Mouse (Mus musculus) C2C12 (cell line): ENCODE data around the gene Tex33. TPM values are rescaled to one million over a fixed set of nuclear protein-coding genes. Genes with fewer than 3 reads are reported as not detected.

Experiments
- H3K27me3 ChIP-seq: one replicate; pipeline ENCODE4 v1.6.1; 2011; ENCODE audit not compliant: control insufficient read depth, insufficient read depth, insufficient read length
- H3K36me3 ChIP-seq: one replicate; pipeline ENCODE4 v1.6.1; 2011; ENCODE audit not compliant: control insufficient read depth, insufficient read depth
- H3K4me3 ChIP-seq: one replicate; pipeline ENCODE4 v1.5.1; 2011; ENCODE audit warnings: mild to moderate bottlenecking, control low read depth; ENCODE audit not compliant: poor library complexity, insufficient read depth, severe bottlenecking
- H3K79me2 ChIP-seq: one replicate; pipeline ENCODE4 v1.6.1; 2011; ENCODE audit not compliant: control insufficient read depth, insufficient read depth
- H3K79me3 ChIP-seq: one replicate; pipeline ENCODE4 v1.6.1; 2011; ENCODE audit warnings: low read depth, control low read depth
- H3ac ChIP-seq: one replicate; pipeline ENCODE3; 2011; ENCODE audit warnings: low read depth; ENCODE audit not compliant: control insufficient read depth, insufficient read length
- CEBPB ChIP-seq: IDR thresholded peaks from one replicate; pipeline ENCODE4 v1.6.1; 2011; ENCODE audit warnings: low read depth, mild to moderate bottlenecking, control low read depth, moderate library complexity
- CTCF ChIP-seq: IDR thresholded peaks from one replicate; pipeline ENCODE4 v1.5.1; 2011; ENCODE audit not compliant: control insufficient read depth, insufficient read depth, insufficient read length
- FOSL1 ChIP-seq: IDR thresholded peaks from one replicate; pipeline ENCODE4 v1.8.0; 2011; ENCODE audit warnings: mild to moderate bottlenecking, low read length; ENCODE audit not compliant: poor library complexity, insufficient read depth, severe bottlenecking
- MAX ChIP-seq: IDR thresholded peaks from one replicate; pipeline ENCODE4 v1.6.1; 2011; ENCODE audit warnings: mild to moderate bottlenecking, control low read depth
- MYOD1 ChIP-seq: IDR thresholded peaks from one replicate; pipeline ENCODE4 v1.6.1; 2011; ENCODE audit warnings: low read depth; ENCODE audit not compliant: control insufficient read depth, insufficient read length
- MYOG ChIP-seq: IDR thresholded peaks from one replicate; pipeline ENCODE4 v1.6.1; 2011; ENCODE audit not compliant: control insufficient read depth, insufficient read length; ENCODE audit errors: extremely low read depth
- USF1 ChIP-seq: IDR thresholded peaks from one replicate; pipeline ENCODE4 v1.6.1; 2011; ENCODE audit warnings: low read depth, mild to moderate bottlenecking, control low read depth, moderate library complexity
- polyA plus RNA-seq: library from polyadenylated mRNA; unstranded; fragments of >200 nt; fragmentation: generic; extraction: Trizol; gene quantifications from one replicate; pipeline ENCODE4 v1.2.1, GENCODE M21; 2012; ENCODE audit warnings: missing spikeins

Tex33 gene
- polyA plus RNA-seq, 1 experiment = not detected

DNA sequence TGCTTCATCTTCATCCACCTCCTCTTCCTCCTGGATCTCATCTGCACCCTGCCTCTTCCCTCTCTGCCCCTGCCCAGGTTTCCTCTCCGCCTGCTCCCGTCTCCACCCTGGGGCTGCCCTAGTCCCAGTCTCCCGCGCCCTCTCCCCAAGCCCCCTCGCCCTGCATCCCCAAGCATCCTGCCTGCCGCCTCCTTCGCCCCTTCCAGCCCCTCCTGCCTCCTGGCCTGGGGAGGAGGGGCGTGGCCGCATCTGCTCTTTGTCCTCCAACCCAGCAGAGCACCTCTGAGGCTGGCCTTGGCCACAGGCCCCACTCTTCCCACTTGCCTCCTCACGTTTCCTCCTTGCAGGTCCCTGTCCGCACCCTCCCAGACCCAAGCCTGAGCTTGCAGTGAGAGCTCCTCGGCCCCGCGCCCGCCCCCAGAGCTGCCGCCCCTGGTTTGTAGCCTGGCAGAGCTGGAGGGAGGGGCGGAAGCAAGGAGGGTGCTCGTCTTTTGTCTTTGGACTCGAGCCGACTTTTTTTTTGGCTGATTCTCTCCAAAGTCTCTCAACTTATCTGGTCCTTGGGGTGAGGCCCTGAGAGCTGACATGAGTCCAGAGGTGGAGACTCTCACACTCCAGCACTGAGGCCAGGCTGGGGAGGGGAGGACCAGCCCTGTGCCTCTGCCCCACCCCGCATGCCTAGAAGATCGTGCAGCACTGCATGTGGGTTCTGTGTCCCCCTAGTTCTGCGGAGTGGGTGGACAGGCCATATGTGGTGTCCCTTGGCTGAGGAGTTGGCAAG, 41.7 kb upstream of the Tex33 start:
- Histone ChIP-seq H3ac (peak overlapping the region; percentile 38), H3K27me3 (no peaks in the 10 kb centered on the region), H3K36me3 (peaks cover 39% of the 10 kb centered on the region), H3K79me3 (no peaks in the 10 kb centered on the region), H3K4me3 (no peak overlapping the region), H3K79me2 (no peaks in the 10 kb centered on the region)
- TF ChIP-seq USF1 (no peak), MYOD1 (no peak)

DNA sequence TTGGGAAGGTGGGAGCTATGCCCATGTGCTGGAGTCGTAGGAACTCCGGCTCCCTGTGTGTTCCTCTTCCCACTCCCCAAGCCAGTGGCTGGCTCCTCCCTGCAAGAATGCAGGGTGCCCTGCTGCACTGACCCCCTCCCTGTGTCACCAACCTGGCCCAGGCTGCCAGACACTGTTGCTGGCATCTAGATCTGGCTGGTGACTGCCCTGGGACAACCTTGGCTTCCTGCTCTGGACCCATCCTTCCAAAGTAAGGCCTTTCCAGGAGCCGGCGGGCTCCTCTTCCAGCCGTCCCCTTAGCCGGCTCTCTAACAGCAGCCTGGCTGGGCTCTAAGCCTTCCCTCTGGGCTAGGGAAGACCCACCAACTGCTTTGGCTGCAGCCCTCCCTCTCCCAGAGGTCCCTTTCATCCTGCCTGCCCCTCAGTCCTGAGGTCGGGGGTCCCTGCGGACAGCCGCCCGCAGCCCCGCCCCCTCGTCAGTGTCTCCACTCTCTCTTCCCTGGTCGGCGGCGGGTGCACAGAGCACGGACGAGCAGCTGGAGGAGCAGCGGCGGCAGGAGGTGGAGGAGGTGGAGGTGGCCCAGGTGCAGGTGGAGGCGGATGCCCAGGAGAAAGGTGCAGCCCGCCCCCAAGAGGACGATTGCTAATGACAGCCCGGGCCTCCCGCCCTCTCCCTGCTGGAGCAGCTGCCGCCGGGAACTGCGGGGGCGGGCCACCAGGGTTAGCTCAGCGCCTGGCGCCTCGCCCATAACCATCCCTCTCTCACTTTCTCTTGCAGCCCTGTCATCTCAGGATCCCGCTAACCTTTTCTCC, 40.9 kb upstream of the Tex33 start:
- TF ChIP-seq MYOD1 (peak; percentile 80), USF1 (no peak), FOSL1 (no peak), MAX (no peak), MYOG (no peak), CEBPB (no peak), CTCF (peak; percentile 67)
- no peak overlapping the region for H3ac ChIP-seq
- H3K4me3 ChIP-seq = no peak overlapping the region

DNA sequence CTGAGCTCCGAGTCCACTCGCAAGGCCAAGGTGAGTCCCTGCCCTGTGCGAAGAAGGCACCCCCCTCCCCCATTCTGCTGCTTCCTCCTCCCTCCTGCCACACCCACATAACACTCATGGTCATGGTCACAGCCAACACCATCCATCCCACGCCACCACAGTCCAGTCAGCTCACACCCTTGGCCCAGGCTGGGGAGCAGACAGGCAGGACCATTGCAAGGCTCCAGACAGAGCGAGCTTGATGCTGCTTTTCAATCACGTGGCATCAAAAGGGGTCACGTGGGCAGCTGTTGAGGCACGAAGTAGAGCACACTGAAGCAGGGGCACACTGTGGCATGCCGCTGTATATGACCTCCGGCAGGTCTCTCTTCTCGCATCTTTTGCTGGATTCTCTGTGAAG, 40.0 kb upstream of the Tex33 start:
- no peaks in the 10 kb centered on the region for H3K79me3 ChIP-seq
- no peak overlapping the region for H3K4me3 ChIP-seq
- TF ChIP-seq FOSL1 (no peak), USF1 (peak; percentile 24), MYOD1 (no peak)
- peaks cover 55% of the 10 kb centered on the region for H3K36me3 ChIP-seq
- no peak overlapping the region for H3ac ChIP-seq
- H3K79me2 ChIP-seq = peaks cover 5% of the 10 kb centered on the region
- H3K27me3 ChIP-seq = no peaks in the 10 kb centered on the region

More for the DNA sequence above, 40.9 kb upstream of the Tex33 start:
- no peaks in the 10 kb centered on the region for H3K79me3 ChIP-seq
- H3K27me3 ChIP-seq = no peaks in the 10 kb centered on the region
- H3K36me3 ChIP-seq = peaks cover 46% of the 10 kb centered on the region
- no peaks in the 10 kb centered on the region for H3K79me2 ChIP-seq

DNA sequence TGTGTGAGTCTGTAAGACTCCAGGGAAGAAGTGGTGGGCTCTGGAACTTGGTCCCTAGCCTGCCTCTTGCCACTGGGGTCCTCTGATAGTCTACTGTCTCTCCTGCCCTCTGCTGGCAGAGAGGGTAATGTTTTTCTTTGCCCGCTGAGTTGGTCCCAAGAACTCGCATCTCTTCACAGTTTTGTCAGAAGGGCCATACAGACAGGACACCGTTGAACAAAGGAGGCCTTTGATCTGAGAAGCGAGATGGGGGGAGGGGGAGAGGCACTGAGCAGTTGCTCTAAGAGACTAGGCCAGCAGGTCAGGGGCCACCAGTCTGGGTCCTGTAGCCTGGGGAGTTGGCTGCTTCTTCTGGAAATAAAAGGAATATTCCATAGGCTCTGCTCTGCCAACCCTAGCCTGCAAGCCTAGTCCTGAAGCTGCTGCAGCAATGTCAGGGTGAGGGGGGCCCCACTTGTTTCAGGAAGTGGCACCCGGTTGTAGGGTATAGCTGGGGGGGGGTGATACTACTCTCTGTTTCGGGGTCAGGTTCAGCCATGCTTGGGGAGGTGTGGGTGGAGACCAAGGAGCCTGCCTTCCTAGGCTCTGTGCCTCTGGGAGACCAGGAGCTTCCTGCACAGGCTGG, 39.3 kb upstream of the Tex33 start:
- peaks cover 61% of the 10 kb centered on the region for H3K36me3 ChIP-seq
- H3K79me2 ChIP-seq = peaks cover 12% of the 10 kb centered on the region
- H3K27me3 ChIP-seq = no peaks in the 10 kb centered on the region
- H3K79me3 ChIP-seq = peaks cover 3% of the 10 kb centered on the region
- TF ChIP-seq USF1 (no peak), MYOG (no peak), CTCF (peak; percentile 20), CEBPB (no peak), MAX (no peak)
- H3ac ChIP-seq = no peak overlapping the region
- H3K4me3 ChIP-seq = no peak overlapping the region

DNA sequence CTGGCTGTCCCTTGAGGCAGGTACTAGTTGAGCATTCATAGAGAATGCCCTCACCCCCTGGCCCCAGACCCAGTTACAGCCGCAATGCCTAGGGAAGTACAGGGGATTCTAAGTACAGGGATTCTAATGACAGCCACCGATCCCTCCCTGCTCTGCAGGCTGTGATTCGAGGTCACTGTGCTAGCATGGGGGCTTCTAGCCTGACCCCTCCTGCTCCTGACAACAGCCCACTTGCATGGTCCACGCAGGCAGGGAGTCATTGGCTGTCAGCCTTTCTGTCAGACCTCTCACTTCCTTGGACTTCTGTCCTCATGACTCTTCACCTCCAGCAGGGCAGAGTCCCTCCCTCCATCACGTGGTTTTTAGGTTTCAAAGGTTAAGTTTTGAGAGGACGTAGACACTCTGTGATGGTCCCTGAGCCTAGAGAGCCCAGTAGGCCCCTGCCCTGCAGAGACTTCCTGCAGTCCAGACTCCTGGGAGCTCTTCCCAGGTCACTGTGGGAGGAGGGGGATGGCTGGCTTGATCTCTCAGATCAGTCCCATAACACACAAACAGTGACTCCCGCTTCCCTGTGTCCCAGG, 35.9 kb upstream of the Tex33 start:
- TF ChIP-seq USF1 (no peak), MYOD1 (no peak), MAX (no peak), FOSL1 (no peak), CEBPB (no peak), MYOG (no peak), CTCF (no peak)
- Histone ChIP-seq H3K4me3 (no peak overlapping the region), H3K27me3 (peaks cover 5% of the 10 kb centered on the region), H3K36me3 (peaks cover 61% of the 10 kb centered on the region), H3K79me3 (peaks cover 11% of the 10 kb centered on the region), H3ac (no peak overlapping the region), H3K79me2 (peaks cover 26% of the 10 kb centered on the region)
